Mouse (Mus musculus) kidney, postnatal 0 days (tissue): Measurements from ENCODE around the gene Tspan5. TPM values are rescaled to one million over a fixed set of nuclear protein-coding genes. Genes with fewer than 3 reads are reported as not detected.

Experiments used
- ATAC-seq: fragments of 200-750 bp; cut with Nextera tagmentation; replicated peaks from 2 replicates; pipeline ENCODE4 v1.8.0; 2017; ENCODE audit warnings: low read depth, moderate number of reproducible peaks, moderate TSS enrichment, moderate library complexity; ENCODE audit not compliant: low FRiP score
- DNase-seq: peaks from one replicate; pipeline ENCODE4 v3.0.0-alpha.2; 2016; ENCODE audit warnings: low spot score
- H3K27ac ChIP-seq: fragments of 300-500 bp; sonication (generic); 2 replicates; pipeline ENCODE4 v1.5.1; 2014; ENCODE audit warnings: mild to moderate bottlenecking
- H3K27me3 ChIP-seq: fragments of 300-500 bp; sonication (generic); 2 replicates; pipeline ENCODE4 v1.6.1; 2014; ENCODE audit warnings: low read length, mixed read lengths; ENCODE audit not compliant: insufficient read depth
- H3K36me3 ChIP-seq: fragments of 300-500 bp; sonication (generic); 2 replicates; pipeline ENCODE4 v1.6.1; 2014; ENCODE audit warnings: low read length, mixed read lengths; ENCODE audit not compliant: insufficient read depth
- H3K4me1 ChIP-seq: fragments of 300-500 bp; sonication (generic); replicated peaks from 2 replicates; pipeline ENCODE4 v1.6.1; 2014; ENCODE audit warnings: antibody characterized with exemption, low read length, mixed read lengths; ENCODE audit not compliant: insufficient read depth
- H3K4me2 ChIP-seq: fragments of 300-500 bp; sonication (generic); 2 replicates; pipeline ENCODE4 v1.6.1; 2014; ENCODE audit warnings: mild to moderate bottlenecking, low read length, moderate library complexity, mixed read lengths
- H3K4me3 ChIP-seq: fragments of 300-500 bp; sonication (generic); replicated peaks from 2 replicates; pipeline ENCODE4 v1.5.1; 2014; ENCODE audit warnings: low read depth, low read length
- H3K9ac ChIP-seq: fragments of 300-500 bp; sonication (generic); 2 replicates; pipeline ENCODE4 v1.6.1; 2014; ENCODE audit warnings: low read depth, low read length
- H3K9me3 ChIP-seq: fragments of 300-500 bp; sonication (generic); replicated peaks from 2 replicates; pipeline ENCODE4 v1.6.1; 2016; ENCODE audit warnings: low read length, inconsistent platforms, mixed read lengths
- CTCF ChIP-seq: IDR thresholded peaks from 2 replicates; pipeline ENCODE4 v1.5.1; 2016; ENCODE audit warnings: antibody characterized with exemption, low read depth, mild to moderate bottlenecking, moderate library complexity
- WGBS: fragments of 180-500 bp; shearing (Covaris S2); extraction: QIAGEN DNeasy Blood & Tissue Kit; methylation state at CpG from one replicate; pipeline ENCODE4 v1.1.7; 2014; 5-methylcytosine and 5-hydroxymethylcytosine counted together
- polyA plus RNA-seq: library from polyadenylated mRNA; unstranded; fragments of >200 nt; fragmentation: Nextera tagmentation; extraction: Ambion mirVana; gene quantifications from 2 replicates; pipeline ENCODE4 v1.2.1, GENCODE M21; 2015

The Tspan5 gene
- polyA plus RNA-seq, 1 experiment from 2014 or later = 19.0 TPM

DNA sequence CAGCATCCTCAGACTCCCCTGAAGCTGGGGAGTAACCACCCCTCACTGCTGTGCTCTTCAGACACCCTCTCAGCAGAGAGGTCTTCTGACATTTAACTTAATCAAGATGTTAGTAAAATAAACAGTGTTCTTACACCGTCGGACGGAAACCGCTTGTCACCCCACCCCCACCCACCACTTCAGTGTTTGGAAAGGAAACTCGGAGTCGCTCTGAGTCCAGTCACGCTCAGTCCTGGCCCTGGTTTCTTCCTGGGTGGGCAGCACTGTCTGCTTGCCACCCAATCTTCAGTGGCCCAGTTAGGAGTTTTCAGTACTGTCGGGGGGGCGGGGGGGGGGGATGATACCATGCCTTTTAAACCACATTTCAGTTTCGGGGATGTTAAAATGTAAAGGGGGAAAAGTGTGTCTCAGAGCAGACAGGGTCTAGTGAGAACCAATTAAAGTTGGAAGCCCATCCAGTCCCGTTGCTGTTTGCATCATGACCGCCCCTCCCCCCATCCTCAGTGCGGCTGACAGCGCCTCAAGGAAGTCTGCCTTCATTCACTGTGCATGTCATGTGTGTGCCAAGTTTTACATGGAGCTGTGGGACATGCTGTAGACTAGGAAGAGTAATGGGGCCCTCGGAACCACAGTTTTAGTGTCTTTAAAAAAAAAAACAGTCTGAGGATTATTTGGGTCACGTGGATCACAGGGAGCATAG, 125.3 kb downstream of the Tspan5 start:
- H3K9ac ChIP-seq = no peak overlapping the region
- H3K36me3 ChIP-seq = no peaks in the 10 kb centered on the region
- no peak overlapping the region for H3K4me3 ChIP-seq
- no peak overlapping the region for H3K27ac ChIP-seq
- H3K4me1 ChIP-seq = no peaks in the 10 kb centered on the region
- no peak for TF ChIP-seq CTCF
- DNase-seq = no peak
- no peak overlapping the region for H3K4me2 ChIP-seq
- H3K27me3 ChIP-seq = no peaks in the 10 kb centered on the region
- no peak; the same call in 1 of the 2 replicates for ATAC-seq
- WGBS = 74% methylated on average over 16 of the region's 16 CpGs
- H3K9me3 ChIP-seq = no peaks in the 10 kb centered on the region

DNA sequence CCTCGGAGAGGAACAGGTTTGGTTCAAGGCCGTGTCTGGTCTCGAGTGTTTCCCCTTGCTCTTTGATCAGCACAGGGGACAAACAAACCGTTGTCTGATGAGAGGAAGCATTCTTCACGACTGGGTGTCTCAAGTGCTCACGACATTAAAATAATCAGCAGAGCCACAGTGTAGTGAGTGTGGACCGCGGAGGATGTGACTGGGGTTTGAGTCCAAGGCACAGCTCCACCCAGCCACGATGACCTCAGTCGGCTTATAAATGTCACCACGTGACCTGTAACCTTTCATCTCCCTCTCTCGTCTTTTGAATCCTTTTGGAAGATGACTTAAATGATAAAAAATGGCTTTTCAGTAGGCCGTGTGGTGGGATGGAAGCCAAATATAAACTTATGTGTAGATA, 126.4 kb downstream of the Tspan5 start:
- no peak for DNase-seq
- WGBS = 65% methylated on average over 13 of the region's 13 CpGs
- no peak for TF ChIP-seq CTCF
- no peak for ATAC-seq
- no peak overlapping the region for H3K4me3 ChIP-seq
- H3K4me2 ChIP-seq = no peak overlapping the region
- H3K9ac ChIP-seq = no peak overlapping the region
- H3K36me3 ChIP-seq = no peaks in the 10 kb centered on the region
- no peak overlapping the region for H3K27ac ChIP-seq
- no peaks in the 10 kb centered on the region for H3K9me3 ChIP-seq
- no peaks in the 10 kb centered on the region for H3K27me3 ChIP-seq
- H3K4me1 ChIP-seq = no peaks in the 10 kb centered on the region

DNA sequence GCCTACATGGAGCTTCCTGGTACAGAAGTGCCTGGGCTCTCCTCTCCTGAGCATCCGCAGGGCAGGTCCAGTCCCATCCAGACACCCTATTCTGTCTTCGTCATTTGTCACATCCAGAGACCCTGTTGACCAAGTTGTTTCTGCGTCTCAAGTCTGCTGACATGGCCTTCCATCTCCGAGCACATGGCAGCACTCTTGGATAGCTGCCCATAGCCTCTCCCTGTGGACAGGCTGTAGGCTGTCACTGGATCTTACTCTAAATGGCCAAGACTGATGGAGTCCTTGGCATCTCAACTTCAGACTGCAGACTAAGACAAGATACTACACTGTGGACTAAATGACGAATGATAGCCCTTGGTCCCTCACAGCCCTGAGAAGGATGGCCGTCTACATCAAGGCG, 133.3 kb downstream of the Tspan5 start:
- DNase-seq = no peak
- no peaks in the 10 kb centered on the region for H3K27me3 ChIP-seq
- ATAC-seq = no peak
- no peak overlapping the region for H3K4me3 ChIP-seq
- TF ChIP-seq CTCF = no peak
- no peaks in the 10 kb centered on the region for H3K9me3 ChIP-seq
- H3K27ac ChIP-seq = no peak overlapping the region
- WGBS = 92% methylated on average over 7 of the region's 7 CpGs
- no peak overlapping the region for H3K9ac ChIP-seq
- H3K4me1 ChIP-seq = no peaks in the 10 kb centered on the region
- H3K4me2 ChIP-seq = no peak overlapping the region
- H3K36me3 ChIP-seq = no peaks in the 10 kb centered on the region

DNA sequence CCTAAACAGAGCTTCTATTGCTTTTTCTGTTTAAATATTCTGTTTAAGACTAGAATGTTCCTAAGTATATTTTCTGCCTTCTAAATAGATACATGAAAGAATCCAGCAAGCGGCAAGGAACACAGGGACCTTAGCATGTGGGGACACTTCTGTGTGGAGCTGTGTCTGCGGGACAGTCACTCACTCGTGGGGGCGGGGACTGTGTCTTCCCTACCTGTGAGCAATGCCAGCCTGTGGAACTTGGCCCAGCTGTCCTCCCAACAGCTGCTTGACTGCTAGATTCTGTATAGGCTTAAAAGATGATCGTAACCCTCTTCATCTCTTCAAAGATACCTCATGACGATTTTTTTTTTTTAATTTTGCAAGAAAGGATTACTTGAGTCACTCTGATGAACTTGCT, 133.9 kb downstream of the Tspan5 start:
- Histone ChIP-seq H3K9ac (no peak overlapping the region), H3K9me3 (no peaks in the 10 kb centered on the region), H3K4me2 (no peak overlapping the region), H3K4me1 (no peaks in the 10 kb centered on the region), H3K4me3 (no peak overlapping the region), H3K27me3 (no peaks in the 10 kb centered on the region), H3K27ac (no peak overlapping the region), H3K36me3 (no peaks in the 10 kb centered on the region)
- 94% methylated on average over 6 of the region's 6 CpGs for WGBS
- no peak for TF ChIP-seq CTCF
- DNase-seq (no peak), ATAC-seq (no peak)

DNA sequence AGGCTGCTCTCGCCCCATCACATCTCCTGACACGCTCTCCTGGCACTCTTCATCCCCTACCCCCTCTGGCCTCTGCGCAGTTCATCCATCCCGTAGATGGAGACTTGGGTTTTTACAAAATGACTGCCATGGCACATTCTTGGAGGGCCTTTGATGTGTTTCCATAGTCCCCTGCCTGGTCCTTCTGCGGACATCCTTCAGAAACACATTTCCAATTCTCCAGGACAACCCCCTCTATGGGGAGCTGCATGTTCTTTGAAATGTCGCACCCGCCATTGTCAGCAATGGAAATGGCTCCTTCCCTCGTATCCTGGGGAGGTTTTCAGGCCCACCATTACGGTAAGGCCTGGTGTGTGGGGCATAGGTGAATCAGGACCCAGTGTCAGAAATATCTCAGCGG, 134.4 kb downstream of the Tspan5 start:
- Histone ChIP-seq H3K9me3 (no peaks in the 10 kb centered on the region), H3K27ac (no peak overlapping the region), H3K9ac (no peak overlapping the region), H3K27me3 (no peaks in the 10 kb centered on the region), H3K4me2 (no peak overlapping the region), H3K4me1 (no peaks in the 10 kb centered on the region), H3K4me3 (no peak overlapping the region), H3K36me3 (no peaks in the 10 kb centered on the region)
- no peak for DNase-seq
- no peak for TF ChIP-seq CTCF
- WGBS = 93% methylated on average over 10 of the region's 10 CpGs
- ATAC-seq = no peak

DNA sequence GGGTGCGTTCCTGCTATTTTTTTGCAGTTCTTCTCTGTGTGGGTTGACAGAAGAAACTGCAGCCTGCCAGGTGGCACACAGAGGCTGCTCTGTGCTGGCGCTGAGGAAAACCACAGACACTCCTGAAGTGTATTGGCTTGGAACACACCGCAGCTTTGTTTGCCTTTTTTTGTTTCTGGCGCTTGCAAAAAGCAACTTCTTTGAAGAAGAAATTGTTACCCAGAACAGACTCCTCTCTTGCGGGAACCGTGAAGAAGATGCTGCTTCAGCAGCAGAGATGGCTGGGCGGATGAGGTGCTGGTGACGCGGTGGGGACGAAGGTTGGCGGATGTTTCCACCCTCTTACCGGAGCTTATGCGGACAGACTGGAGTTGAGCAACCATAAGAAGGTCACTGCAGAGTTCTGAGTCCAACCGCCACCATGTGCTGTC, 135.0 kb downstream of the Tspan5 start:
- Histone ChIP-seq H3K36me3 (no peaks in the 10 kb centered on the region), H3K27ac (no peak overlapping the region), H3K4me3 (no peak overlapping the region), H3K9ac (no peak overlapping the region), H3K27me3 (no peaks in the 10 kb centered on the region), H3K4me1 (no peaks in the 10 kb centered on the region), H3K9me3 (no peaks in the 10 kb centered on the region), H3K4me2 (no peak overlapping the region)
- ATAC-seq (no peak), DNase-seq (no peak)
- no peak for TF ChIP-seq CTCF
- WGBS = 92% methylated on average over 14 of the region's 14 CpGs

DNA sequence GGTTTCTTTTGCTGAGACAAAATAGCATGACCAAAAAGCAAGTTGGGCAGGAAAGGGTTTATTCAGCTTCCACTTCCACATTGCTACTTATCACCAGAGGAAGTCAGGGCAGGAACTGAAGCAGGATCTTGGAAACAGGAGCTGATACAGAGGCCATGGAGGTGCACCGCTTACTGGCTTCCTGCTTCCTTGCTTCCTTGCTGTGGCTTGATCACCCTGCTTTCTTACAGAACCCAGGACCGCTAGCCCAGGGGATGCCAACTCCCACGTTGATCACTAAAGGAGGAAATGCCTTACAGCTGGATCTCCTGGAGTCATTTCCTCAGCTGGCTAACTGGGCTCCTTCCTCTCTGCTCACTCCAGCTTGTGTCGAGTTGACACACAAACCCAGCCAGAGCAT, 135.7 kb downstream of the Tspan5 start:
- H3K27me3 ChIP-seq = no peaks in the 10 kb centered on the region
- 51% methylated on average over 4 of the region's 4 CpGs for WGBS
- H3K27ac ChIP-seq = no peak overlapping the region
- H3K4me1 ChIP-seq = no peaks in the 10 kb centered on the region
- no peaks in the 10 kb centered on the region for H3K36me3 ChIP-seq
- no peak for TF ChIP-seq CTCF
- no peak overlapping the region for H3K4me2 ChIP-seq
- H3K9ac ChIP-seq = no peak overlapping the region
- no peak overlapping the region for H3K4me3 ChIP-seq
- DNase-seq = no peak
- H3K9me3 ChIP-seq = no peaks in the 10 kb centered on the region
- ATAC-seq = no peak
